Mouse (Mus musculus): ENCODE results near the gene Ppp3ca.

Gene Ppp3ca

DNA sequence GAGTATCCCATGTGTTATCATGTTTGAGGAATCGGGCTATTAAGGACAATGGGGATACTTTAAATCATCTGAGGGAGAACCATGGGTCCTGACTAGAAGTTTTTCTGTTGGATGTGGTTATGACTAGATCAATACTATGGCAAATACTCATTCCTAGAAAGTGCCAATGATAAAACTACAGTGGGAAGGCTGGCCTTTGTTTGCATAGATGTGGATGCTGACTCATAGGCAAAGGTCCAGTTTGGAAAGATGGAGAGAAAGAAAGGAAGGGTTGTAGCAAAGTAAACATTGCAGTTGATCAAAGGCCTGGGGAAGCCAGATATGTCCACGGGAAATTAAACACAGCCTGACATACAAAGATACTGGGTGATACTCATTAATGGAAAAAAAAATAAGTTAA is 142.9 kb downstream of the Ppp3ca start:
- no peak for DNase-seq (ENCODE audit: low read depth)

DNA sequence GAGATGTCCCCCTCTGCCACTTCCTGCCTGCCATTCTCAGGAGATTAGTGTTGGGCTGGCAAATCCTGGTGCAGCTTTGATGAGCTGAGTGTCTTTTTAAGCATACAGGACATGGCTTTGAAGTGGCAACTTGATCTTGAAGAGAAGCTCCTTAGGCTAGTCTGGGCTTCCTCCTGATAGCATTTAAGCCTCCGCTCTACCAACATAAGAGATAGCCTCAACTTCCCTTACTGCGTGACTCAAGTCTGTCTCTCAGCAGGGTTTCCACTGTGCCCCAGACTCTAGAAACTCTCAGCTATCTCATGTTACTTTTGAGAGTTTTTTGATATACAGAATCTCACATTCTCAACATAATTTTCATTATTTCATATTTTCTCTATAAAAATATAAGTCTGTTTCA is 144.0 kb downstream of the Ppp3ca start:
- DNase-seq (ENCODE audit: low read depth): no peak

DNA sequence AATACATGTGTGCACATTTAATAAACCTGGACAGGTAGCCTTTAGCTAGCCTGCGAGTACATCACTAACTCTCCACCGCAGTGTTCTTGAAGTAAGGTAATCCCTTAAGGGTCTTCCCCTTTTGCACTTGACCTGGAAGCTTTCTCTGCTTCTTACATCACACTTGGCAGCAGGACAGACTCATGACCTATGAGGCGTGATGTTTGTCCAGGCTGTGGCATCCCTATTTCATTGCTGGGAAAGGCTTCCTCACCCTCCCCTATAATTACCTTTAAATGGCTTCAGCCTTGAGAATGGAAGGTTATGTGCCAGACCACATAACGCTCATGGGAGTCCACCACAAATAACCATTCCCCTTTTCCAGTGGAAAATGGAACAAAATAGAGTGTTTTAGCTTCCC is 145.0 kb downstream of the Ppp3ca start:
- no peak for DNase-seq (ENCODE audit: low read depth)

DNA sequence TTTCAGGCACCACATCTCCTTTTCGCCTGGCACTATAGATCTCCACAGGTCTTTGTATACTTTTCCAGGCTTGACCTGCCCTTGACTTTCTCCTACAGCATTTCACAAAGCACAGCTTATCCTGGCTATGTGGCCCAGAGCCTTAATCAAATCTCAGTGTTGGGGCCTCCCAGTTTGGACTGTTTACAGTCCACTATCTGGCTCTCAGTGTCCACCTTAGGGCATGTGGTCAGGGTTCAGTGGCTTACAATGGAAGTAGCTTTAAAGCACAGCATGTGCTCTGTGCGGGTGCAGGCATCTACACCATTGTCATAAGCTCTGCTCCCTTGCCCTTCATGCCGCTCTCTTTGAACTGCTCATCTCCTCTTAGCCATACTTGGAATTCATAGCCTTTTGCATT is 146.4 kb downstream of the Ppp3ca start:
- DNase-seq (ENCODE audit: low read depth): no peak

DNA sequence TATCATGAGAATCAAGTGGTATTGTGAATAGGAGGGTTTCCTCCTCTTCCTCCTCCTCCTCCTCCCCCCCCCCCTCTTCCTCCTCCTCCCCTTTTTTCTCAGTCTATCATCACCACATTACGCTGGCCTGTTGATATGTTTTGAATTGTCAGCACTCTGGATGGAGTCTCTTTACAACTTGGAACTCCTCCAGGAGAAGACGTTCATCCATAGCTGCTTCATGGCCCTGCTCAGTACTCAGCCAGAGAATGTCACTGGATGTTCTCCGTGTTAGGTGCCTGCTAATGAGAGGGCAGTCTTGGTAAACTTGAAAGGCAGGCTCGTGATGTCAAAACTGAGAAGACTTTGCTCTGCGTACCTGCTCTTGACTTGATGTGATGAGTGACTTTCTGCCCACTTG is 149.1 kb downstream of the Ppp3ca start:
- no peak for DNase-seq (ENCODE audit: low read depth)

DNA sequence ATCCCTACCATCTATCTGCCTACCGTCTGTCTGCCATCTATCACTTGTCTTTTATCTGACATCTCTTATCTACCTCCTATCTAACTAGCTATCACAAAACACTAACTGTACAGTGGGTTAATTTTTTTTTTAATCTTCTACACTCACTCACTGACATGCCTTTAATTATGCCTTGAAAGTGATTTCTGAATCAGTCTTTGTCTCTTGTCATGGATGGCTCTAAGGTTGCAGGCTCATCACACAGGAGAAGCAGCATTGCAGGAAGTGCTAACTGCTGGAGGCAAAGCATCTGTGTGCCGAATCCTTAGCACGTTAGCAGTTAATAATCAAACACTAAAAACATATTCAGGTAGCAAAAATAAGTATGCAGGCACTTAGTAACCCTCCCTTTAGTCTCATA is 151.1 kb downstream of the Ppp3ca start:
- DNase-seq (ENCODE audit: low read depth): no peak

DNA sequence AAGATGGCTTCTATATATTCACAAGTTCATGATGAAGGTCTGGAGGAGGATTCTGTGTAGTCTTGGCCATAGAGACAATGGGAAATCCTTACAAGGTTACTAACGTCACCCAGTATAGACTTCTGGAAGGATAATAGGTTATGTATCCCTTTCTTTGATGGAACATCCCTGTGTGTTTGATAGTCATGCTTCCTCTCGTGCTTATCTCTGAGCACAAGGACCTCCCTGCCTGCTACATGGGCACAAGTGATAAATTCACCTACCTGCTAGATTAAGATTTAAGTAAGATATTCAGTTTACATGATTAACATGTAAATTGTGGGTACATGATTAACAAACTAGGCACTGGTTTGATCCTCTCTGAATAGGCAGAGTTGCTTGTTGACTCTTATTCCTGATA is 152.1 kb downstream of the Ppp3ca start:
- DNase-seq (ENCODE audit: low read depth): no peak

DNA sequence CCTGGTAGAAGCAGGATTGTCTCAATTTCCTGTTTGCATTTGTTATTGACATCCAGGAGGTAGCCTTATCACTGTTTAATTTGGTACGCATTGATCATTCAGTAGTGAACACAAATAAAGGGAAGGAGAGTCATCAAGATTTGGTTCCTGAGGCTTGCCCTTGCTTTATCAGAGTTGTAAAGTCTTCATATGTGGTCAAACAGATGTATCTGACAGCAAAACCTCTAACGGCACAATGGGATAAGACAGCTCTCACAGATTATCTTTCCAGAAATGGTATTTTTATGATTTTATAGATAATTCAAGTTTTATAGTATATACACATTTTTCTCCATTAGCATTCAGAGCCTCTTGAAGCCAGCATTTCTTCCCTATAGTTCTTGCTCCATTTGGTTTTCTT is 152.5 kb downstream of the Ppp3ca start:
- no peak for DNase-seq (ENCODE audit: low read depth)

DNA sequence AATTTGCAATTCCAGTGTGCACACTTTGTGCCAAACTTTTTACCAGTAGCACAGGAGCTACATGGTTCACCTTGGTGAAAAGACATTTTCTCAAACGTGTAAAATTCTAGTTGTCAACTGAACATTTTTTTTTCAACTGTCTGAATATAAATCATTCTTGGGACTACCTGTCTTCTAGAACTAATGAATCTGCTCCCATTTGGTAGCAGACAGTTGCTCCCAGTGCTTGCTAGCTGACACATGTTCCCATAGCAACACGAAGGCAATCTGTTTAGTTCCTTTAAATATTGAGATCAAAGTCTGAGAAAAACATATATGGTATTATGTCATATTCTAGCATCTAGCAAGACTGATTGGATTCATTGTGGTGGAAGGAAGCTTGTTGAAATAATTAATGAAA is 158.5 kb downstream of the Ppp3ca start:
- no peak for DNase-seq (ENCODE audit: low read depth)

DNA sequence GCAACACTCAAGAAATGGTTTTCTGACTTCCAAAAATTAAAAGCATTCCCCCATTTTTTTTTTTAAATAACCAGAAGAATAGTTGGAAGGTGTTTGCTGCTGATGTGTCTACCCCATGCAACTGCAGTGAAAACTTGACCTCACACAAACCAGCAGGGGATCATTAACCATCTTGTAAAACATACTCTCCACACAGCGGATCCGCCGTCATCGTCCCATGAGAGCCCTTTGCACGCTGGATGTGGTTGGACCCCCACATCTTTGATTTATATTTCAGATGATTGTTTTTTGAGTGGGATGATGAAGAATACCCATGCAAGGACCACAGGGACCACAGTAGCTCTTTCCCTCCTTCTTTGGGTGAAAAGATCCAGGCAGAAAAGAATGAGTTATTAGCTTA is 159.2 kb downstream of the Ppp3ca start:
- no peak for DNase-seq (ENCODE audit: low read depth)

DNA sequence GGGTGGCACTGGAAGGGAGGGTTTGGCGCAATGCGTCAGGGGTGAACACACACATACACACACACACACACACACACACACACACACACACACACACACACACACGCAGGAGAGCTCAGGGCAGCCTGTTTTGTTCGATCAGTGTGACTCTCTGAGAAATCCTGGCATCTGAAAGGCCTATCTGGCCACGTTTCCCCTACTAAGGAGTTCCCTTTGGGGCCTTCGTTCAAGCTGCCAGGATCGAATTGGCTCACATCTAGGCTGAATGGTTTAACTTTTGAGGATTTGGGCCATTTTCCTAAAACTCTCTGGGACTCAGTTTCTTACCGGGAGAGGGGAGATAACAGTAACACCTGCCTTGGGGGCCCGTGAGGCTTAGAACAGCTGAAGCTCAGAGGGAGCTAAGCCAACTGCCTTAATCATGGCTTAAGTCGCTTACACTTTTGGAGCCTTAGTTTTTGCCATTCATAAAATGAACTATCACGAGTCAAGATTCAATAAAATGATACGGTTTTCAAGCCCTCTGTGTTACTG is 160.8 kb downstream of the Ppp3ca start:
- no peak for DNase-seq (ENCODE audit: low read depth)

DNA sequence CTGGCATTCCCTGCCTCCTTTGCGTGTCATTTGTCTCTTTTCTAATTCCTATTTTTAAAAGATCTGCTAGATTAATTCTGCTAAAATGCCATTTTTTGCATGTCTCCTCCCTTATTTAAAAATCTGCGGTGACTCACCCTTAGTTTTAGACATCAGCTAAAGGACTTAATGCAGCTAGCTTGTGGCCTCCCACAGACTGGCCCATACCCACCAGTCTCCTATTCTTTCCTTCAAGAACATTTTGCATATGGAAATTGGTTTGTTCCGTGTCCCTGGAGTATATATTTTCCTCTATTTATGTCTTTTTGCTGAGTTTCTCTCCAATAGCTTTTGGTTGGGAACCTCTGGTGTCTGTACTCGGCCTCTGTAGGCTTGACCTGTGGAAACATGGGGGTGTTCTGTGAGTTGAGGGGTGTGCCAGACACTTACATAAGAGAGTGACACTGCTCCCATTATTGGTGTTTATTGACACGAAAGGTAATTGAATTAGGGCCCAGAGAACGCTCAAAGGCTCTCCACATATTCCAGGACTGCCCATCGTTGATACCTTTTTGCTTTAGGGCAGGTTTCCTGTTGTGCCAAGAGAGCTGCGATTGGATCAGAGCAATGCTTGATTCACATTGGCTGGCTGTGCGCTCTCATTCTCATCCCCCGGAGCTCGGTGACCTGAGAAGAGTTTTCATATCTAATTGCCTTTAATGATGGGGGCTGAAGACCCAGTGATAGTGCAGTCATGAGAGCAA is 163.2 kb downstream of the Ppp3ca start:
- no peak for DNase-seq (ENCODE audit: low read depth)

DNA sequence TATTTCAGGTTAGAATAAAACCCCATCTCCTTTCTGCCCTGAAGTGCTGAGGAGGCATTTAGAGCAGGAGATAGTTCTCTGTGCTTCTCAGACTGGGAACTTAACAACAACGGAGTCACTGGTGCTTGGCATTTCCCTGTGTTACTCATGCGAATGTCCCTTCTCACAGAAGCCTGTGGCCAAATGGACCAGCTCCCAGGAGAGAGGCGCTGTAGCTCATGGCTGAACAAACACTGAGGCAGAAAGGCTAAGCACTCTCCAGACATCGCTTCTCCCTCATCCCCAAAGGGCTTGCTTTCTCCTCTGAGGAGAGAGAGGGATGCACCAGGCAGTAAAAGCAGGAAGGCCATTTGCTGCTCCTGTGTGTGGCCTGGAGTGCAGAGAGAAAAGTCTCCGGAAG is 164.0 kb downstream of the Ppp3ca start:
- DNase-seq (ENCODE audit: low read depth): no peak

DNA sequence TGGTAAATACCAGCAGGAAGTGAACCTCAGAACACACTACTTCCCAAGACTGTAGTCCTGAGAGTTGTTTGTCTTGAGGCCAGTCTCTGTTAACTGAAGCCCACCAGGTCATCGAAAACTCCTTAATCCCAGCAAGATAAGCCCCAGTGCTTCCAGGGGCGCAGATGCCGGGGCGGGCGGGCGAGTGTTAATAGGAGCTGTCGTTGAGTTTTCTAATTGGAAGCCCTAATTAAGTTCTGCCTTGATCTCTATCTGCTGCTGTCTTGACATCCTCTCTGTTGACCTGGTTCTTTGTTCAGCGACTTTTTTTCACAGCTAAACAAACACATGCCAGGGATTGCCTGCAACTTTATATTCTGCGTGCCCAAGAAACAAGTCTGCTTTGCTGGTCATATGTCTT is 165.9 kb downstream of the Ppp3ca start:
- no peak for DNase-seq (ENCODE audit: low read depth)

DNA sequence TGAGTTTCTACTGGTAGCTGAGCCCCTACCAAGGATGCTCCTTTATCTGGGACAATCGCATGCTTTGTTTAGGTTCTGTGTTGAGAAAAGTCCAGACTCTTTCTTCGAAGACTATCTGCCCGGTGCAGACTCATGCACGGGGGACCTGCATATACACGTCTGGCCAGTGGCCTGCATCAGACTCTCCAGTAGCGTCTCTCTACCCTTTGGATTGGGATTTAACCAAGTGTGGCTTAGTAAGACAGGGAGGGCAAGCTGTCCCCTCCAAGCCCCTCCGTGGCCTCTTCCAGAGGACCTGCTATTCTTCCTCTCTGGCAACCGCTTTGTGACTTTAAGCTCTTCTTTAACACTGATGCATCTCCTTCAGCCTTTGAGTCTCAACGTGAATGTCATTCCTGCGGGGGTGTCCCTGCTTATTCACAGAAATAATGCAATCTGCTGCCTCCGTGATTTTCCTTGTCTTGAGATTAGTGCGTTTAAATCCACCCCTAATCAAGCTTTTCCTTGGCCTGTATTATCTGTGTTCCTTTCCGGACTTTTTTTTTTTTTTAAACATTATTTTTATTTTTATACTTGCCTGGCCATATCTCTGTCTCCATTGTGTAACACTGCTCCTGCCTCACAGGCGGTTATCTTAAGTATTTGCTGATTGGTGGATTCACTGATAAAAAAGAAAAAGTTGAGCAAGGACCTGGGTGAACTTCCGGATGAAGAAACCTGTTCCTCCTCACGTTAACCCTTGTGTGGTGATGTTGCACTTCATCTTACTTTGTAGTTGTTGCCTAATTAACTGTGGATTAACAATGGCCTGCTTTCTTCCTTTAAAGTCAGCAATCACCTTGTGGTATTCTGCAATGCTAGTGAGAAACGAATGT is 166.6 kb downstream of the Ppp3ca start:
- DNase-seq (ENCODE audit: low read depth): no peak

DNA sequence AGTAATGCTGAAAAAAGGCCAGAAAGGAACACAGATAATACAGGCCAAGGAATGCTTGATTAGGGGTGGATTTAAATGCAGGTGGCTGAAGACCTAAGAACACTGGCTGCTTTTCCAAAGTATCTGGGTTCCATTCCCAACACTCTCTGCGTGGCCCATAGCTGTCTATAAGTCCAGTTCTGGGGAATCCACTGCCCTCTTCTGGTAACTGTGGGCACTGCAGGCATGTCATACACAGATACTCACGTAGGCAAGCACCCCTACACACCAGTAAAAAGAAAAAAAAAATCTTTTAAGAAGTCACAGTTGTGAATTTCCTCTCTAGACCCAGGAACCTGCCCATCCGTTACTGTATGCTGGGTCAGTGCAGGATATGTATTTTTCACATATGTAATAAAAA is 167.7 kb downstream of the Ppp3ca start:
- DNase-seq (ENCODE audit: low read depth): peak; percentile 48

DNA sequence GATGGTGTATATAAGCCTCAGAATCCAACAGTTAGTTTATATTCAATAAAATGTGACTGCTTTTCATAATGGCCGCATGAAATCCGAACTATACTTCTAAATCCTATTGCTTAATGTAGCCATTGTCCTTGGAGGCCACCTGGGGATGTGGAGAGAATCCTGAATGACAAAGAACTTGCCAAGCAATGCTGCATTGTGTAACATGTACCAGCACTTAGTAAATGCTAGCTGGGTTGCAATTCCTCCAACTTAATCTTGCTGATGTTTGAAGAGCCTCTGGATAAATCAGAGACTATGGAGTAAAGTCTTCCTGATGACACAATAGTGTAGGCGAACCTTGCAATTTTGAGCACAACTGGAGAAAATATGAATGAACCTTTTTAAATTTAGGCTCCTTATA is 171.4 kb downstream of the Ppp3ca start:
- no peak for DNase-seq (ENCODE audit: low read depth)

DNA sequence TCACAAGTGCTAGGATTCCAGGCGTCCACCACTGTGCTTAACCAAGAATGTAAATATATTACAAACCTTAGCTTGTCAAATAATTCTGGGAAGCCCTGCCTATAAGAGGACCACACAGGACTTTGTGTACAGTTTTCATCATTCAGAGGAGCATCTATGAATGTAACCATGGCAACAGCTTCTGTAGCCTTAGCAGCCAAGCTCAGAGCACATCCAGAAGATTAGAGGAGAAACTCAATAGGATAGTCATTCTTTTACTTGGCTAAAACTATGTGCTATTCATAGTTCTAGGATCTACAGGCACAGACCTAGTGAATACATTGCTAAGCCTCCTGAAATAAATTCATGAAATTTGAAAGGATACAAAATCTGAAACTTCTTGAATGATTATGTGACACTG is 172.5 kb downstream of the Ppp3ca start:
- no peak for DNase-seq (ENCODE audit: low read depth)

DNA sequence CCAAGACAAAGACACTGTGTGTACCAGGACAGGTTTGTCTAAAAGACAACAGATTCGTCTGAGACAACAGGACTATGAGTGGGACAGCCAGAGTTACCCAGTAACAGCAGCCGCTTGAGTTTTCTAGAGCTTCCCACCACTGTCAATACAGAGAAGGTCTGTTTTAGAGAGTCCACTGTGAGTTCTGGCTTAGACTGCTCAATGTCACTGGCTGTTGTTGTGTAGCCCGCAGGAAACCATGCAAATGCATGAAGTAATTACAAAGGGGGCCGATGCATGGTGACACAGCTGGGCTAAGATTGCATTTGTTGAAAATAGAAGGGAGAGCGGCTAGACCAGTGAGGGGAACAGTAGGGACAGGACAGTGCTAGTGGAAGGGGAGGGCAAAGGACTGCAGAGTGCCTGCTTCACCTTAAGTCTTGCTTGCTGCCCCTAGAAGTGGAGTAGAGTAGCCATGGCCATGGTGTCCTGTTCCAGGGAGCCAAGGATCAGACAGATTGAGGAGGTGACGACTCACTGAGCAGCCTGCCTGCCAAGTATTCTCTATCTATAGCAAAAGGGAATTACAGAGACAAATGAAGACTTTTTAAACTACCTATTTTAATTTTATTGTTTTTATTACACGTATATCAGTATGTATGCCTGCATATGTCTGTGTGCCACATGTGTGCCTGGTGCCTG is 174.0 kb downstream of the Ppp3ca start:
- DNase-seq (ENCODE audit: low read depth): no peak

DNA sequence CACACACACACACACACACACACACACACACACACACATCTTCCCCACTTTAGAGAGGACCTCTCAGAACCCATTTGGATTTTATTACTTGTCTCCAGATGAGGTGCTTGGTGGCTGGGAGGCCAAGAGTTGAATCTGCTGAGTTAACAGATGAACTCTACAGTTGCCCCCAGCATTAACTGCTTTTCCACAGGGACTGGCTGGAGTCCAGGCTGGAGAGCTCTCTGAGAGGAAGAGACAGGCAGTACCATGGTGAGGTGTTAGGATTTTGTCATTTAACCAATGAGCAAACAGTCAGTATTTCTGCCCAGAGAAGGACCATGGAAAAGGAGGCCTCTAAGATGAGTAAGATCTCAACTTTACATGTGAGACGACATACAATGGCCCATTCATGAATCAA is 179.1 kb downstream of the Ppp3ca start:
- DNase-seq (ENCODE audit: low read depth): no peak

DNA sequence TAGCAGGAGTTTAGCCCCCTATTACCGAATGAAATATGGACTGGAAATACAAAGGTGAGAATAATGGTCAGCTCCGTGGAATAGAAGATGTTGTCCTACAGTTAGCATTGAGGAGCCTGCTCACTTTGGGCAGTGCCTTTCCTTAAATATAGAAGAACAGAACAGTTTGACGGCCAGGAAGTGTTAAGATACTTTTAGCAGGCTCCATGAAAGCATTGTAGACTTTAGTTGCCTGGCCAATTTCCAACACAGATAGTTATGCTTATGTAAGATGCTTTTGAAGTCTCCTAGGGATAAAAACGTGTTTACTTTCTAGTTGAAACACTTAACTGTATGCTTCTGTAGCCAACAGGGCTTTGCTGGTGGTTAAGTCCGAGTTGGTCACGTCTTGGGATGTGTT is 183.0 kb downstream of the Ppp3ca start:
- DNase-seq (ENCODE audit: low read depth): no peak

DNA sequence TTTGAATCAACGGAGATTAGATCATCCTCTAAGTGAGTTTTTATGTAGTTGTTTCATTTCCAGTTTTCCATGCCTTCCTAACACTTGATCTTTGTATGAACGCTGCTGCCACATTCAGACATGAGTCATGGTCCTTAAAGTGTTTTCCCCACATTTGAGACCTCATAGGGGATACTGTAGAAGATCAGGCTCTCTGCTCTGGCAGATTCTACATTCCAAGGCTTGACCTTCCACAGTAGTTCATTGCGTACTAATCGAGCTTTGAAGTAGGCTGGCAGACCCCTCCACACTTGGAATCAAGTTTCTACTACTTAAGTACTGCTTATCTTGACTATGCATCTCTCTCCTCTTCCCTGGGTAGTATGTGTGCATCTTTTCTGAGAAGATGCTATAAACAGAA is 183.7 kb downstream of the Ppp3ca start:
- no peak for DNase-seq (ENCODE audit: low read depth)

DNA sequence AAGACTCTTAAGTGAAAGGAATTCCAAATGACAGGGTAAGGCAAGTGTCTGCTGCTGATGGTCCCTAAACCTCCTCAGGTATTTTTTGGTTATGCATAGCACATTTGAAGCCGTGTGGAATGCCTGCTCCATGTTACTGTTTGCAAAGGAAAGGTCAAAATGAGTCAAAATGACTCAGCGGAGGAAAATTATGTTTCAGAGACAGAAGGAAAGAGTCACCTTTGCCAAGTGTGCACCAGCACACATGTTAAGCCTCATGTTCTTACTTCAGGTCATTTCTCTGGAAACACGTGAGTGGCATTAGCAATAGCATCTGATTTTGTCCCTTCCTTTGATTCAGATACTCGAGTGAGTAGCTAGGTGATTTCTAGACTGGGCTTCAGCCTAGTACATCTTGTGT is 186.1 kb downstream of the Ppp3ca start:
- DNase-seq (ENCODE audit: low read depth): no peak
